Comparison of ENCODE assay signal across 19 mouse cellular contexts in the genomic region with DNA sequence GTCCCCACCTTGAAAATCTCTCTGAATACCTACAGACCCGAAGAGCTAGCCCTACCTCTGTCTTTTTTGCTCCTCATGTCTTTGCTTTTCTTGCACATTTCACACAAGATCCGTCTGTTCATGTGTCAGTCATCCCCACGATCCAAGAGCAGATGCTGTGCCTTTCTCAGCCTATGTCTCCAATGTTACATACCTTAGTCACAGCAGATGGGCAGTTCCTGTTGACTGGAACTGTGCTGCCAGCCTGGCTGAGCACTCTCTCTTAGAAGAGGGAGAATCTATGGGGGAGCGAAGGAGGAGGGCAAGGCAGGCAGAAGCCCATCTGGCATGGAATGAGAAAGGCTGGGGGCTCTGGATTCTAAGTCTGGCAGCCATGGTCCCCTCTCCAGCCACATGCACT. TPM values are rescaled to one million over a fixed set of nuclear protein-coding genes. Genes with fewer than 3 reads are reported as not detected.
A peak's percentile ranks its signal among the peaks of the same experiment; 100 is the strongest.
DNase-seq lines count a peak whose midpoint lies in the region; ATAC-seq lines count a peak whose summit lies in the region.
"Had no signal": no experiment of that assay in that cellular context is flagged by ENCODE, and none has a peak within 500 bp of the region (broad histone marks: within the 10 kb centered on the region; RNA-seq: fewer than 3 reads in every experiment).

No protein-coding gene starts in this region.

- ATAC-seq in forebrain, embryonic 14.5 days = peak; percentile 57; the same call in 1 of the 2 replicates
- ATAC-seq in granulocyte monocyte progenitor cell, adult 5-6 weeks (replicated peaks; ENCODE audit: poor library complexity, severe bottlenecking) = no peak
- ATAC-seq: liver, embryonic 12.5 days had no signal

- no peaks in the 10 kb centered on the region for H3K9me3 ChIP-seq in forebrain, embryonic 14.5 days (replicated peaks; ENCODE audit: control insufficient read depth, low read length)
- no peaks in the 10 kb centered on the region for H3K9me3 ChIP-seq in forebrain, embryonic 10.5 days
- H3K9me3 ChIP-seq: embryonic facial prominence, embryonic 13.5 days; heart, embryonic 10.5 days; limb, embryonic 12.5 days; liver, embryonic 12.5 days had no signal

- H3K4me1 ChIP-seq in forebrain, embryonic 14.5 days (ENCODE audit: control insufficient read depth, insufficient read depth, low read length) = no peaks in the 10 kb centered on the region
- H3K4me1 ChIP-seq in forebrain, embryonic 10.5 days = peaks cover 7% of the 10 kb centered on the region
- H3K4me1 ChIP-seq: limb, embryonic 12.5 days had no signal

- no peaks in the 10 kb centered on the region for H3K27me3 ChIP-seq in forebrain, embryonic 14.5 days (replicated peaks; ENCODE audit: control insufficient read depth, insufficient read depth, low read length)
- peaks cover 13% of the 10 kb centered on the region for H3K27me3 ChIP-seq in forebrain, embryonic 10.5 days (ENCODE audit: poor library complexity, severe bottlenecking)
- H3K27me3 ChIP-seq: embryonic facial prominence, embryonic 13.5 days; limb, embryonic 12.5 days had no signal

- no peak overlapping the region for H3K9ac ChIP-seq in forebrain, embryonic 14.5 days (ENCODE audit: low read length)
- H3K9ac ChIP-seq: embryonic facial prominence, embryonic 13.5 days; limb, embryonic 12.5 days; liver, embryonic 12.5 days had no signal

- DNase-seq in forebrain, embryonic 14.5 days (ENCODE audit: low spot score) = peak; percentile 72
- DNase-seq in forebrain, embryonic 10.5 days (ENCODE audit: extremely low spot score, low spot score) = no peak
- DNase-seq in layer of hippocampus, adult 18-20 months (ENCODE audit: low spot score in 2 of 2) = peak; percentile 46 to 77
- DNase-seq in layer of hippocampus, postnatal 25 days (ENCODE audit: extremely low spot score in 1 of 2, low spot score in 1 of 2) = no peak
- DNase-seq in right cerebral cortex, adult 18-20 months = peak; percentile 66
- no peak for DNase-seq in right cerebral cortex, postnatal 4 days
- DNase-seq in telencephalon, adult 2 months (ENCODE audit: low read depth, low spot score) = peak; percentile 67
- DNase-seq: cerebellum, adult 9-10 months; kidney, adult 11 months; lung, adult 2 months; lung, postnatal 36 days; retina, postnatal 1 day; thymus, postnatal 14 days had no signal

- no peaks in the 10 kb centered on the region for H3K36me3 ChIP-seq in forebrain, embryonic 14.5 days (ENCODE audit: control insufficient read depth, insufficient read depth, low read length)
- no peaks in the 10 kb centered on the region for H3K36me3 ChIP-seq in forebrain, embryonic 10.5 days (replicated peaks)
- H3K36me3 ChIP-seq: G1E; heart, embryonic 10.5 days; liver, embryonic 12.5 days had no signal

- no peak overlapping the region for H3K4me3 ChIP-seq in forebrain, embryonic 14.5 days (ENCODE audit: low read depth, low read length)
- H3K4me3 ChIP-seq in forebrain, embryonic 10.5 days = no peak overlapping the region
- H3K4me3 ChIP-seq: embryonic facial prominence, embryonic 13.5 days; heart, embryonic 10.5 days; limb, embryonic 12.5 days; liver, embryonic 12.5 days had no signal

- no peak overlapping the region for H3K4me2 ChIP-seq in forebrain, embryonic 14.5 days (ENCODE audit: low read length)
- H3K4me2 ChIP-seq: embryonic facial prominence, embryonic 13.5 days; limb, embryonic 12.5 days; liver, embryonic 12.5 days had no signal

- H3K27ac ChIP-seq in forebrain, embryonic 14.5 days (ENCODE audit: low read depth, low read length) = no peak overlapping the region
- H3K27ac ChIP-seq in forebrain, embryonic 10.5 days = no peak overlapping the region
- H3K27ac ChIP-seq: embryonic facial prominence, embryonic 13.5 days; heart, embryonic 10.5 days; limb, embryonic 12.5 days; liver, embryonic 12.5 days had no signal

- 57% methylated on average over 4 of the region's 4 CpGs for WGBS in forebrain, embryonic 14.5 days
- WGBS in forebrain, embryonic 10.5 days = 79% methylated on average over 4 of the region's 4 CpGs

RNA-seq across cellular contexts. Expression of a gene that starts 46.4 kb away (rescaled TPM):
- polyA plus RNA-seq in forebrain, embryonic 14.5 days (2014; fragmentation: Nextera tagmentation; extraction: Ambion mirVana) = 57.8 and 60.8 TPM in 2 replicates
- 33.8 and 35.2 TPM in 2 replicates for polyA plus RNA-seq in forebrain, embryonic 10.5 days (2016; fragmentation: Nextera tagmentation; extraction: Ambion mirVana)
- 100 to 1,000 TPM in 1 of 2 experiments, 10 to 100 TPM in 1; 95.5 to 100 TPM for total RNA-seq in layer of hippocampus, adult 18-20 months (2021)
- total RNA-seq in layer of hippocampus, postnatal 25 days (2021) = 100 to 1,000 TPM in 1 of 2 experiments, 10 to 100 TPM in 1; 97.6 to 105 TPM
- total RNA-seq in granulocyte monocyte progenitor cell, adult 5-6 weeks (2014; fragmentation: Nextera tagmentation) = 22.2 and 27.5 TPM in 2 replicates
- 43.9 and 53.9 TPM in 2 replicates for total RNA-seq in granulocyte monocyte progenitor cell, adult 5-6 weeks (2017)

Comparison
In these comparisons a context has a peak if more than half of its experiments do, and no peak if none do; other contexts are left out.
1. DNase-seq: peak in forebrain, embryonic 14.5 days (single experiment), layer of hippocampus, adult 18-20 months (2 of 2), right cerebral cortex, adult 18-20 months (single experiment) and telencephalon, adult 2 months (single experiment); none in forebrain, embryonic 10.5 days (single experiment), layer of hippocampus, postnatal 25 days (0 of 2) and right cerebral cortex, postnatal 4 days (single experiment).